Mouse (Mus musculus): ENCODE results near the gene Creg1.

The Creg1 gene

GRCm38 (mm10) chr1:165789066-165789660 lies 25.6 kb downstream of the Creg1 start:
- no peak for DNase-seq

- DNase-seq = no peak
Measured at GRCm38 (mm10) chr1:165789963-165790362, 26.4 kb downstream of the Creg1 start.

DNA sequence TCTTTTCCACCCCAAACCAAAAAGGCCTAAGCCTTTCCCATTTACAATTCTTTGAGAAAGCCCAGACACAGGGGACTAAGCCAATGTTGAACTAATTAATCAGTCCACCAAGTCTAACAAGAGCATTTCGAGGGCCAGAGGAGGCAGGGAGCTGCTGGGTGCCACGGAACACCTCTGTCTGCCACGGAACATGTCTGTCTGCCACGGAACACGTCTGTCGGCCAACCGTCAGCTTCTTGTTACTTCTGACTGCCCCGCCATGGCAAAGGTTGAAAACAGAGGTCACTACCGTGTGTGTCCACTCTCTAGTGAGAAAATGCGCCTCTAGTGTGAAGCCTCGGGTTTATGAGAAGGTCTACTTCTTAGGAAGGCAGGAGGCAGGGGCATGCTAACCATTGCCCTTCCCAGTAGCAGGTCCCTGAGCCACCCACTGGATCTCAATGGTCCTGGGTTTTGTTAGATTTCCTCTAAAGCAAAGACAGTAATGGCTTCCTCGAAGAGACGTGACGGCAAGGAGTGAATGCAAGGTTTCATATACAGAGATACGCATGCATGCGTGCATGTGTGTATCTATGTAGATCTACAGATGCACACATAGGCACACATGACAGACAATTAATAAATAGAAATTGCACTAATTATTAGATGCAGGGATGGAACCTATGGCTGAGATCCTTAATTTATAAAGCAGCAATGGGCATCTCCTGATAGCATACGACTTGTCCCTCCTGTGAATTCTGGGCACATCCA lies 27.1 kb downstream of the Creg1 start:
- DNase-seq = no peak

GRCm38 (mm10) chr1:165791411-165791810 lies 27.9 kb downstream of the Creg1 start:
- no peak for DNase-seq

DNA sequence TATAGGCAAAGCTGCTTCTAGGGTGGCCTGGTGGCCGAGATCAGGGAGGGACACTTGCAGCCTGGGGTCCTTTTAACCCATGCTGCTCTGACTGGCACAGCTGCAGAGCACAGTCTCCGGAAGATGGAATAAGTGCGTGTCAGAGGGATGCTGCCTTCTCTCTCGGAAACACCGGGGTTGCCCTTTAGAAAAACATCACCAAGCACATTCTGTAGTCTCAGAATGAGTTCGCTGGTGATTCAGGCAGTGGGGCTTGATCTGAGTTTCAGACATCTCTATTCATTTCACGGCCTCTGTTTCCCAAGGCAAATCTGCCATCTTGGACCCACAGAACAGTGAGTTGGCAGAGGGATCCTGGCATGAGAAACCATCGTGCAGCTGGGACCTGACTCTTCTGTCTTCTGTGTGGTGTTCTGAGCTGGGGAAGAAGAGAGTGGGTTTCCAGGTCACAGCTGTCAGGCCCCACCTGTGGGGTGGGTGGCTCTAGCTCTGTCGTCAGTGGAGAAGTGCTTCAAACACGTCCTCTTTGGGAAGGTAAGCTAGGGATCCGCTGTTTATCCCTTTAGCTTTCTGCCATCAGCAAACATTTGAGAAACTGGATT lies 38.3 kb downstream of the Creg1 start:
- no peak for DNase-seq

GRCm38 (mm10) chr1:165803107-165803506 lies 39.6 kb downstream of the Creg1 start:
- DNase-seq = no peak

GRCm38 (mm10) chr1:165804133-165804532 lies 40.6 kb downstream of the Creg1 start:
- DNase-seq = no peak

DNA sequence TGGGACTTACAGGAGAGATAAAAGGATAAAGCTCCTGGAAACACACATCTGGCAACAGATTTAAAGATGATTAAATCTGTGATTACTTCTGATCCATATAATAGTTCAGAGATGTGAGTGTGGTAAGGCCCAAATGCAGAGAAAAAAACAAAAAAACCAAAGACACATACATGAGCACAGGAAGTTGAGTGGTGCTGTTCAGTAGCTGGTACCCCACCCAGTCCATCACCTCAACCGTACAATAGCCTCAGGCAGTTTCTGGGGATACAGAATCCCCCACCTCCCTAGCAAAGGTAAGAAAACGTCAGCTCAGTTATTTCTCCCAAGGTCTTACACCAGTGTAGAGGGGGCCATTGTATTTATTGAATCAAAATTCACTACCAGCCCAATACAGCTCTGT lies 47.1 kb downstream of the Creg1 start:
- DNase-seq = no peak

- DNase-seq = no peak
Measured at GRCm38 (mm10) chr1:165811170-165811569, 47.6 kb downstream of the Creg1 start.

DNA sequence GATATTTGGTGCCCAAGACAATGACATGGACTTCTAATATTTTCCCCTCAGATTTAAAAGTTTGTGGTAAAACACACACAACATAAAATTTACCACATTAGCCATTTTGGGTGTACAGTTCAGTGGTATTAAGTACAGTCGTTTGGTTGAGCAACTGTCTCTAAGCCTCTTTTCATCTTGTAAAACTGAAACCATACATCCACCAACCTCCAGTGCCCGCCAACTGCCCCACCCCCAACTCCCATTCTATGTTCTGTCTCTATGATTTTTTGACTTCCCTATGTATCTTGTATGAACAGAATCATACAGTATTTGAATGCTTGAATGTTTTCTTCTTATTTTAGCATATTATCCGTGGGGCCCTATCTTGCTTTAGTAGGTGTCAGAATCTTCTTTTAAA lies 49.2 kb downstream of the Creg1 start:
- no peak for DNase-seq

DNA sequence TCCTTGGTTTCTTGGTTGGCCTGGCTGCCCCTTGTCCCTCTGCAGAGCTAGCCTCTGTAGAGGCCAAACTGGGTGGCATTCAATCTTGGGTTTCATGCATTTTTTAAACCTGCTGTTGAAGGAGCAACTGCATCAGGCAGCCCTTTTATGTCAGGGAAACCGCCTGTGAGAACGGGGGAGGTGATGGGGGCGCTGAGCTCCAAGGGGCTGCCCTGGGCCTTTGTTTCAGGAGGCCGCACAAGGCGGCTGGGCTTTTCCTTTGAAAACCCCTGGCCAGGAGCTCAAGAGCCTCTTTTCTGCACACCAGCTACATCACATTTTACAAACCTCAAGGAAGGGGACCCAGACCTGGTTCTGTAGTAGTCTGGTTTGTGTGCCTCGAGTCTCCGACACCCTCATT lies 50.6 kb downstream of the Creg1 start:
- DNase-seq = no peak

GRCm38 (mm10) chr1:165814521-165815278 lies 51.2 kb downstream of the Creg1 start:
- no peak for DNase-seq

GRCm38 (mm10) chr1:165816391-165816790 lies 52.8 kb downstream of the Creg1 start:
- DNase-seq = no peak

DNA sequence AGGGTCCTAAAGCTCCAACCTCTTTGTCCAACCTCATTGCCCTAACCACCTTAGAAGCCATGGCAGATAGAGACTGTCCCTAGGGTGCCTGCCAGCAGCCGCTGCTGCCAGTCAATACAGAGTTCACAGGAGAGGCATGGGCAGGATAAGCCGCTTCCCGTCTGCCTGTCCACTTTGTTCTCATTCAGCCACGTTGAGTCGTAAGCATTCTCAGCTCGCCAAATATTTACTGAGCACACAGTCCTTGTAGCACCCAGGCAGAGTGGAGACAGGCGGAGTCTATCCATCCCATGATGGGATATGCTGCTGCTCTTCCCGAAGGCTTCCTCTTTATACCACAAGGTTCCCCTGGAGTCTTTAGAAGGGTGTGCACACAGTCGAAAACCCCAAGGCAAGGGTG lies 53.7 kb downstream of the Creg1 start:
- DNase-seq = no peak

DNA sequence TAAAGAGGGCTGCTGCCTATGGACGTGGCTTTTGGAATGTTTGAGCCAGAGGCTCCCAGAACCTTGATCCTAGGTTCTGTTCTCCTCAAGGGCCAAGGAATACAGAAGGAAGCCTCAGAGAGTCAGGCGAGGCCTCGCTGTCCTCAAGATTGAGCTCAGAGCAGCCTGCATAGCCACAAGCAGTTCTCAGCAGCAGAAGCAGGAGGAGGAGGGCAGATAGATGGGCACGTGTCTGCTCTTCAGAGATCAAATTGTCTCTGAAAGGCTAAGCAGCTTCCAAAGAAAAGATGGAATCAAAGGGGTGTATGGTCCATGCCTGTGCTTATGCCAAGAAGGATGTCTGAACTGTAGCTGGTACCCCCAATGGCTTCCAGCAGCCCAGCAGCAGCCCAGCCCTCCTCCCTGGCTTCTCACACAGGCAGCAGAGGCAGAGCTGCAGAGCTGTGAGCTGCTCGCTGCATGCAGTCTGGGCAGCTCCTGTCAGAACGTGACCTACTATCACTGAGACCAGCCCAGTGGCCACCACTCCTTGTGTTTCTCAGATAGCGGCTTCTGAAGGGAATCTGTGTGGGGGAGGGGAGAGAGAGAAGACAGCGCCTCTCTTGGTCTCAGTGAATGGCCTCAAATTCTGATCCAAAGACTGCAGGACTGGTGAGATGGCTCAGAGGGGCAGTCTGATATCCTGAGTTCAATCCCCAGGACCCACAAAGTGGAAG lies 54.8 kb downstream of the Creg1 start:
- DNase-seq = no peak

GRCm38 (mm10) chr1:165819147-165819546 lies 55.6 kb downstream of the Creg1 start:
- DNase-seq = no peak

DNA sequence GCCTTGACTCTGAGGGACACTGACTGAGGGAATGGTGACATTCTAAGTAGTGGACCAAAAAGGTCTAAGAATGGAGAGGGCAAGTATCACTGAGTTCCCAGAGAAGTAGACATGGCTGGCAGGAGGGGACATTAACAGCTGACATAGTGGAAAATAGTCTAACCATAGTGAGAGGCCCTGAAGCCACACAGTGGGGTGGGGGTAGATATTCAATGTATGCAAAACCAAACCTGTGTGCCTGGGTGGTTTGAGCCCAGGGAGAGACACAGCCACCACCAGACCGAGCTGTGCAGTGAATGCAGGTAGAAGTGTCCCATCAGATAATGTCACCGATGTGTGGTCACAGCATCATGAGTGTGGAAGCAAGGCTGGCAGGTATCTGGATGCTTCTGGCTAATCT lies 58.5 kb downstream of the Creg1 start:
- DNase-seq = no peak
